9 mouse cellular contexts compared by ENCODE assay signal in genomic region chr8:111743792-111744696, GRCm38 (mm10). TPM values are rescaled to one million over a fixed set of nuclear protein-coding genes. Genes with fewer than 3 reads are reported as not detected.
DNase-seq lines count a peak whose midpoint lies in the region; ATAC-seq and TF ChIP-seq lines count a peak whose summit lies in the region.
"Had no signal": no experiment of that assay in that cellular context is flagged by ENCODE, and none has a peak within 500 bp of the region (broad histone marks: within the 10 kb centered on the region; RNA-seq: fewer than 3 reads in every experiment).

TSS of gene Bcar1 (minus strand) at chr8:111743809.

- intact Hi-C loops in left cerebral cortex, postnatal 10 days (cut with DNase I): loop anchor here (5.0 kb wide), 1 partner anchor 53 kb away; no protein-coding TSS in a partner anchor

- TF ChIP-seq CTCF in small intestine, adult 2 months (IDR thresholded peaks at IDR 0.05; ENCODE audit: extremely low read depth, insufficient read length, insufficient replicate concordance, low read depth, low read length): no peak

- H3K9me3 ChIP-seq in hindbrain, embryonic 14.5 days (ENCODE audit: control insufficient read depth, low read length): no peaks in the 10 kb centered on the region

- H3K27me3 ChIP-seq in hindbrain, embryonic 14.5 days (ENCODE audit: control insufficient read depth, insufficient read depth, low read length): no peaks in the 10 kb centered on the region
- H3K27me3 ChIP-seq in small intestine, adult 2 months (ENCODE audit: control insufficient read depth, insufficient read depth, low read length): no peaks in the 10 kb centered on the region

- no peaks in the 10 kb centered on the region for H3K36me3 ChIP-seq in hindbrain, embryonic 14.5 days (replicated peaks; ENCODE audit: control insufficient read depth, insufficient read depth)
- no peaks in the 10 kb centered on the region for H3K36me3 ChIP-seq in small intestine, adult 2 months (ENCODE audit: control insufficient read depth, insufficient read depth, low read length)

- DNase-seq in R1 (ENCODE audit: low read depth, low spot score): peak; percentile 85
- peak; percentile 84 for DNase-seq in cerebellum, adult 9-11 months
- DNase-seq in gastrocnemius, adult 18-20 months (ENCODE audit: low spot score): peak; percentile 71
- peak; percentile 90 for DNase-seq in hindbrain, embryonic 14.5 days (ENCODE audit: low spot score)
- DNase-seq in left cerebral cortex, postnatal 10 days (ENCODE audit: extremely low spot score in 1 of 2, low spot score in 2 of 2): peak; percentile 59 to 90
- DNase-seq in mesoderm, embryonic 11.5 days (ENCODE audit: low read depth, low spot score): peak; percentile 89

- ATAC-seq in hindbrain, embryonic 14.5 days (ENCODE audit: low FRiP score): peak; percentile 56
- no peak for ATAC-seq in megakaryocyte-erythroid progenitor cell, adult 5-6 weeks (replicated peaks; ENCODE audit: low FRiP score, low TSS enrichment, poor library complexity, severe bottlenecking)

- H3K4me1 ChIP-seq in hindbrain, embryonic 14.5 days (replicated peaks; ENCODE audit: control insufficient read depth, insufficient read depth, low read length): peaks cover 60% of the 10 kb centered on the region
- peaks cover 58% of the 10 kb centered on the region for H3K4me1 ChIP-seq in small intestine, adult 2 months (ENCODE audit: control insufficient read depth, insufficient read depth, insufficient read length, low read length)

- 11% methylated on average over 30 of the region's 40 CpGs for WGBS in hindbrain, embryonic 14.5 days
- WGBS in small intestine, adult 2 months: 6% methylated on average over 40 of the region's 40 CpGs

- TF ChIP-seq POLR2A in small intestine, adult 2 months (IDR thresholded peaks at IDR 0.05; ENCODE audit: low read depth, low read length): 0 out of 2 replicates have a peak, but pooled peaks have one; percentile 23

- peak within 1 kb of the TSS; percentile 80 for H3K27ac ChIP-seq in hindbrain, embryonic 14.5 days
- peak within 1 kb of the TSS; percentile 86 for H3K27ac ChIP-seq in small intestine, adult 2 months (ENCODE audit: insufficient read depth, low read depth, low read length)
- H3K27ac ChIP-seq: macrophage had no signal

- H3K4me2 ChIP-seq in hindbrain, embryonic 14.5 days (replicated peaks): peak within 1 kb of the TSS; percentile 70

- peak within 1 kb of the TSS; percentile 90 for H3K4me3 ChIP-seq in hindbrain, embryonic 14.5 days (replicated peaks; ENCODE audit: low read length)
- peak within 1 kb of the TSS; percentile 85 for H3K4me3 ChIP-seq in small intestine, adult 2 months (ENCODE audit: low read depth, low read length)

- H3K9ac ChIP-seq in hindbrain, embryonic 14.5 days: peak within 1 kb of the TSS; percentile 90

RNA-seq across cellular contexts. Expression of gene Bcar1, which starts in this region (rescaled TPM):
- total RNA-seq in gastrocnemius, adult 18-20 months (2021): 10 to 100 TPM; 10.6 to 10.8 TPM
- polyA plus RNA-seq in hindbrain, embryonic 14.5 days (2014; fragmentation: Nextera tagmentation; extraction: Ambion mirVana): 49.1 and 52.1 TPM in 2 replicates
- 10 to 100 TPM; 46.6 to 48.1 TPM for total RNA-seq in left cerebral cortex, postnatal 10 days (2021)
- 84.1 and 251 TPM in 2 replicates for polyA plus RNA-seq in small intestine, adult 2 months (2012; rRNA removed)
- 0.17 TPM in 1 of 2 replicates, not detected in the other for total RNA-seq in megakaryocyte-erythroid progenitor cell, adult 5-6 weeks (2014; fragmentation: Nextera tagmentation)
- not detected in 2 replicates for total RNA-seq in megakaryocyte-erythroid progenitor cell, adult 5-6 weeks (2017)

Comparison
In these comparisons a context has a peak if more than half of its experiments do, and no peak if none do; other contexts are left out.
1. RNA of gene Bcar1 (total RNA-seq): 46.6 to 48.1 TPM in left cerebral cortex, postnatal 10 days and 10.6 to 10.8 TPM in gastrocnemius, adult 18-20 months; 0.17 TPM in megakaryocyte-erythroid progenitor cell, adult 5-6 weeks; every median in the first group is over 4 times any median in the second.
2. RNA of gene Bcar1 (total RNA-seq): 46.6 to 48.1 TPM in left cerebral cortex, postnatal 10 days; 10.6 to 10.8 TPM in gastrocnemius, adult 18-20 months; every median in the first group is over 4 times any median in the second.
3. Peak in every context shown above with its lines, with median percentiles within 50 percentile points of each other: DNase-seq.